Mouse (Mus musculus): ENCODE measurements around the gene Mmrn1.

GRCm38 (mm10) chr6:61013780-61014179, 89.0 kb downstream of the Mmrn1 start:
- no peak for TF ChIP-seq CTCF (IDR thresholded peaks at IDR 0.05)
- no peak for TF ChIP-seq EP300 (IDR thresholded peaks at IDR 0.05)

Measured in lung, postnatal 0 days (tissue).